Comparison of ENCODE assay signal across 18 mouse cellular contexts in genomic region chr8:92136413-92136812, GRCm38 (mm10).
A peak's percentile ranks its signal among the peaks of the same experiment; 100 is the strongest.
DNase-seq lines count a peak whose midpoint lies in the region; ATAC-seq and TF ChIP-seq lines count a peak whose summit lies in the region.
"Had no signal": no experiment of that assay in that cellular context is flagged by ENCODE, and none has a peak within 500 bp of the region (broad histone marks: within the 10 kb centered on the region; RNA-seq: fewer than 3 reads in every experiment).

No protein-coding gene starts in this region.

- no peak for DNase-seq in heart, adult 2 months
- peak; percentile 37 for DNase-seq in midbrain, embryonic 10.5 days (ENCODE audit: low spot score)
- DNase-seq in midbrain, embryonic 11.5 days (ENCODE audit: low spot score, missing footprints), result no peak
- DNase-seq in embryonic facial prominence, embryonic 14.5 days (ENCODE audit: low spot score), result peak; percentile 47
- no peak for DNase-seq in kidney, adult 9 months
- no peak for DNase-seq in left cerebral cortex, postnatal 10 days (ENCODE audit: extremely low spot score in 1 of 2, low spot score in 2 of 2)
- DNase-seq: cerebellum, adult 8-10 months; gastrocnemius, postnatal 25 days; liver, postnatal 0 days; lung, postnatal 36 days; thymus, postnatal 36 days had no signal

- H3K9me3 ChIP-seq in heart, embryonic 12.5 days (replicated peaks), result no peaks in the 10 kb centered on the region
- H3K9me3 ChIP-seq in midbrain, embryonic 10.5 days (replicated peaks), result no peaks in the 10 kb centered on the region
- H3K9me3 ChIP-seq in midbrain, embryonic 11.5 days (ENCODE audit: control insufficient read depth, low read length), result no peaks in the 10 kb centered on the region
- no peaks in the 10 kb centered on the region for H3K9me3 ChIP-seq in embryonic facial prominence, embryonic 14.5 days (ENCODE audit: control insufficient read depth, low read length)
- H3K9me3 ChIP-seq: midbrain, embryonic 15.5 days; neural tube, embryonic 13.5 days had no signal

- intact Hi-C loops in heart, adult 2 months (cut with DNase I), result loop anchor here (5.0 kb wide), 1 partner anchor 339 kb away; no protein-coding TSS in a partner anchor
- intact Hi-C loops in left cerebral cortex, postnatal 10 days (cut with DNase I), result no loop called here

- no peak for ATAC-seq in heart, embryonic 12.5 days (ENCODE audit: insufficient number of reproducible peaks, low FRiP score)
- no peak for ATAC-seq in midbrain, embryonic 11.5 days (ENCODE audit: low FRiP score)
- no peak for ATAC-seq in embryonic facial prominence, embryonic 14.5 days (ENCODE audit: low read depth)
- ATAC-seq: inflammation-experienced regulatory T-cells, adult 6 months; liver, postnatal 0 days; midbrain, embryonic 15.5 days had no signal

- no peaks in the 10 kb centered on the region for H3K36me3 ChIP-seq in heart, embryonic 12.5 days
- H3K36me3 ChIP-seq in heart, adult 2 months (ENCODE audit: control insufficient read depth, insufficient read depth, low read length), result no peaks in the 10 kb centered on the region
- no peaks in the 10 kb centered on the region for H3K36me3 ChIP-seq in midbrain, embryonic 10.5 days
- H3K36me3 ChIP-seq in midbrain, embryonic 11.5 days (ENCODE audit: control insufficient read depth, insufficient read depth, low read length), result no peaks in the 10 kb centered on the region
- H3K36me3 ChIP-seq in embryonic facial prominence, embryonic 14.5 days (ENCODE audit: control insufficient read depth, insufficient read depth, low read length), result no peaks in the 10 kb centered on the region
- no peaks in the 10 kb centered on the region for H3K36me3 ChIP-seq in myocyte (ENCODE audit: control insufficient read depth, insufficient read depth)
- H3K36me3 ChIP-seq: G1E; midbrain, embryonic 15.5 days; neural tube, embryonic 13.5 days had no signal

- TF ChIP-seq EP300 in heart, adult 2 months (IDR thresholded peaks at IDR 0.05; ENCODE audit: insufficient read depth, low read depth, low read length), result no peak

- H3K79me2 ChIP-seq in heart, adult 2 months (replicated peaks; ENCODE audit: control insufficient read depth, insufficient read depth, low read length), result no peaks in the 10 kb centered on the region
- H3K79me2 ChIP-seq in myocyte (ENCODE audit: control insufficient read depth, insufficient read depth), result no peaks in the 10 kb centered on the region

- no peak overlapping the region for H3ac ChIP-seq in myocyte (ENCODE audit: control insufficient read depth, insufficient read length)

- H3K9ac ChIP-seq in heart, embryonic 12.5 days, result no peak overlapping the region
- H3K9ac ChIP-seq in heart, adult 2 months (ENCODE audit: low read depth, low read length), result no peak overlapping the region; the same call in 1 of the 2 replicates
- no peak overlapping the region for H3K9ac ChIP-seq in midbrain, embryonic 11.5 days (ENCODE audit: low read length)
- H3K9ac ChIP-seq in embryonic facial prominence, embryonic 14.5 days (ENCODE audit: low read depth, low read length), result no peak overlapping the region
- H3K9ac ChIP-seq: liver, postnatal 0 days; midbrain, embryonic 15.5 days; neural tube, embryonic 13.5 days had no signal

- H3K4me2 ChIP-seq in heart, embryonic 12.5 days, result peak overlapping the region; percentile 11
- H3K4me2 ChIP-seq in midbrain, embryonic 11.5 days, result no peak overlapping the region
- H3K4me2 ChIP-seq in embryonic facial prominence, embryonic 14.5 days (ENCODE audit: low read depth, low read length), result no peak overlapping the region
- H3K4me2 ChIP-seq in myocyte (ENCODE audit: low read depth), result no peak overlapping the region
- H3K4me2 ChIP-seq: midbrain, embryonic 15.5 days had no signal

- no peak for TF ChIP-seq POLR2A in heart, adult 2 months (IDR thresholded peaks at IDR 0.05; ENCODE audit: insufficient read depth, low read depth, low read length)
- no peak for TF ChIP-seq POLR2A in myocyte (IDR thresholded peaks at IDR 0.05; ENCODE audit: insufficient read length, low read depth)

- no peak for TF ChIP-seq CTCF in heart, adult 2 months (IDR thresholded peaks at IDR 0.05)

- WGBS in heart, embryonic 12.5 days, result 30% methylated on average over 12 of the region's 13 CpGs
- 38% methylated on average over 13 of the region's 13 CpGs for WGBS in heart, adult 2 months
- 32% methylated on average over 13 of the region's 13 CpGs for WGBS in midbrain, embryonic 10.5 days
- 19% methylated on average over 13 of the region's 13 CpGs for WGBS in midbrain, embryonic 11.5 days
- 32% methylated on average over 12 of the region's 13 CpGs for WGBS in embryonic facial prominence, embryonic 14.5 days

- peaks cover 32% of the 10 kb centered on the region for H3K4me1 ChIP-seq in heart, embryonic 12.5 days (replicated peaks)
- peaks cover 2% of the 10 kb centered on the region; the same call in 1 of the 2 replicates for H3K4me1 ChIP-seq in heart, adult 2 months (ENCODE audit: control insufficient read depth, insufficient read depth, low read length)
- H3K4me1 ChIP-seq in midbrain, embryonic 10.5 days, result peaks cover 62% of the 10 kb centered on the region
- peaks cover 33% of the 10 kb centered on the region for H3K4me1 ChIP-seq in midbrain, embryonic 11.5 days (ENCODE audit: control insufficient read depth, insufficient read depth, low read length)
- peaks cover 18% of the 10 kb centered on the region for H3K4me1 ChIP-seq in embryonic facial prominence, embryonic 14.5 days (ENCODE audit: control insufficient read depth, insufficient read depth, low read length)

- no peak overlapping the region for H3K4me3 ChIP-seq in heart, embryonic 12.5 days
- no peak overlapping the region for H3K4me3 ChIP-seq in heart, adult 2 months
- H3K4me3 ChIP-seq in midbrain, embryonic 10.5 days, result no peak overlapping the region
- no peak overlapping the region for H3K4me3 ChIP-seq in midbrain, embryonic 11.5 days (ENCODE audit: low read depth, low read length)
- no peak overlapping the region for H3K4me3 ChIP-seq in embryonic facial prominence, embryonic 14.5 days (ENCODE audit: low read depth, low read length)
- no peak overlapping the region for H3K4me3 ChIP-seq in myocyte
- H3K4me3 ChIP-seq: layer of hippocampus, adult 2 months; midbrain, embryonic 15.5 days; neural tube, embryonic 13.5 days had no signal

- no peak overlapping the region for H3K27ac ChIP-seq in heart, embryonic 12.5 days (ENCODE audit: poor library complexity, severe bottlenecking)
- H3K27ac ChIP-seq in heart, adult 2 months, result no peak overlapping the region
- peak overlapping the region; percentile 90; the same call in 1 of the 2 replicates for H3K27ac ChIP-seq in midbrain, embryonic 10.5 days (replicated peaks)
- H3K27ac ChIP-seq in midbrain, embryonic 11.5 days (ENCODE audit: low read depth, low read length), result no peak overlapping the region
- H3K27ac ChIP-seq in embryonic facial prominence, embryonic 14.5 days (replicated peaks; ENCODE audit: low read depth, low read length), result no peak overlapping the region
- H3K27ac ChIP-seq: layer of hippocampus, adult 2 months; midbrain, embryonic 15.5 days had no signal

- H3K27me3 ChIP-seq in heart, embryonic 12.5 days (replicated peaks), result peaks cover 5% of the 10 kb centered on the region
- H3K27me3 ChIP-seq in heart, adult 2 months (ENCODE audit: control insufficient read depth, insufficient read depth, low read length), result no peaks in the 10 kb centered on the region
- peaks cover 65% of the 10 kb centered on the region for H3K27me3 ChIP-seq in midbrain, embryonic 10.5 days (ENCODE audit: low read depth, poor library complexity, severe bottlenecking)
- H3K27me3 ChIP-seq in midbrain, embryonic 11.5 days (ENCODE audit: control insufficient read depth, insufficient read depth, low read length), result no peaks in the 10 kb centered on the region; the same call in 1 of the 2 replicates
- peaks cover 11% of the 10 kb centered on the region; the same call in 1 of the 2 replicates for H3K27me3 ChIP-seq in embryonic facial prominence, embryonic 14.5 days (replicated peaks; ENCODE audit: control insufficient read depth, insufficient read depth, low read length)
- no peaks in the 10 kb centered on the region for H3K27me3 ChIP-seq in myocyte (ENCODE audit: control insufficient read depth, insufficient read depth, insufficient read length)

TF ChIP-seq in myocyte, 11 proteins besides CTCF, POLR2A, EP300 and RAD21:
- peak in 2 of 3 experiments; percentile 8 to 33 for TF ChIP-seq MYOG (IDR thresholded peaks at IDR 0.05; ENCODE audit: control insufficient read depth in 1 of 3, insufficient read depth in 1 of 3, insufficient read length in 2 of 3, low read depth in 2 of 3)
- TF ChIP-seq MYOD1 (IDR thresholded peaks at IDR 0.05; ENCODE audit: control insufficient read depth in 1 of 3, insufficient read length in 2 of 3, low read depth in 2 of 3), result peak; percentile 30 to 67 (median 46)
- TF ChIP-seq REST (IDR thresholded peaks at IDR 0.05; ENCODE audit: insufficient read depth, insufficient read length), result no peak
TF ChIP-seq in myocyte: peak in this region for 2.

Comparison
In these comparisons a context has a peak if more than half of its experiments do, and no peak if none do; other contexts are left out.
1. DNase-seq: peak in midbrain, embryonic 10.5 days (single experiment) and embryonic facial prominence, embryonic 14.5 days (single experiment); none in heart, adult 2 months (0 of 2), midbrain, embryonic 11.5 days (single experiment), kidney, adult 9 months (single experiment) and left cerebral cortex, postnatal 10 days (0 of 2).